Mouse (Mus musculus) E14TG2a.4 (cell line): ENCODE data around the gene Tbc1d30.

Experiments
- CTCF ChIP-seq: conservative IDR thresholded peaks from 2 replicates; pipeline ENCODE4 v1.5.1; 2014; ENCODE audit warnings: low read length
- NANOG ChIP-seq: IDR thresholded peaks from 2 replicates; pipeline ENCODE4 v1.6.1; 2014; ENCODE audit warnings: borderline replicate concordance, low read length, mixed read lengths

DNA sequence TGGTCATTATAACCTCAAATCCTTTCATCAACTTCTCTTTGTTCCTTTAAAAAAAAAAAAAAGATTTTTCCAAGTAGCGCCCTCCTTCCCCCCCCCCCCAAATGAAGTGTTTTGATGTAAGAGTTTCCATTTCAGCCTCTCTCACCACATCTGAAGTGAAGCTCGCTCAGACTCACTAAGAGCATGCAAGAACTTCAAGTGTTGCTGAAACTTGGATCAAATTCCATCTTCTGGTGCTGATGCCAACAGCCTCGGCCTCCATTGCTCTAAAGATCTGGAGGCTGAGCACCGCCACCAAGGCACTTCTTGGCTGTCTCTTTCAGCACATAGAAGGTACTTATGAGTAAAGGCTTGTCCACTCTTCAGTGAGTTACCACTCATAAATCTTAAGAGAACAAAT is 128.2 kb downstream of the Tbc1d30 start:
- no peak for TF ChIP-seq CTCF
- no peak for TF ChIP-seq NANOG
